Comparison of ENCODE assay signal across 27 mouse cellular contexts in the genomic region with DNA sequence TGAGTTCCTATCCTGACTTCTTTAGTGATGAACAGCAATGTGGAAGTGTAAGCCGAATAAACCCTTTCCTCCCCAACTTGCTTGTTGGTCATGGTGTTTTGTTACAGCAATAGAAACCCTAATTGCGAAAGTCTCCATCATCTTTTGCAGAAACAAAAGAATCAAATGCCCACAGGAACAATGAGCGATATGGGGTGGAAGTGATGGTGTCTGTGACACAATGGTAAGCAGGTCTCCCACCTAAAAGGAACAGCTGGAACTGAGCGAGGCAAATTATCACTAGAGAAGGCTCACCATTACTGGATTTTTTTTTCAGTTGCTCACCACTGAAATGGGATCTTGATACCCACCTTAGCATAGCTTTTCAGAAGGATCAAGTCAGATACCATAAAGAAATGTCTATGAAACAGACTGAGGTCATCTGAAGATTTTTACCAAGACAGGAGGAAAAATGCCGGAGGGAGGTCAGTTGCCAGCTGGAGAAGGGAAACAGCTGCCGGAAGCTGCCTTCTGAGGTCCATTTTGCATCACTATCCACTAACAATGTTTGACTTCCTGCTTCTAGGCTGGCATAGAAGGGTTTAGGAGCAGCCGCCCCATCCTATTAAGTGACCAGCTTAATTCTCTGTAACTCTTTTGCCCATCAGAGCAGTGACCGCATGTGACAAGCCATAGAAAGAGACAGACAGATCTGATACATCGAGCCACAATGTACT. TPM values are rescaled to one million over a fixed set of nuclear protein-coding genes. Genes with fewer than 3 reads are reported as not detected.
DNase-seq lines count a peak whose midpoint lies in the region; ATAC-seq lines count a peak whose summit lies in the region.
"Had no signal": no experiment of that assay in that cellular context is flagged by ENCODE, and none has a peak within 500 bp of the region (broad histone marks: within the 10 kb centered on the region; RNA-seq: fewer than 3 reads in every experiment).

No protein-coding gene starts in this region.

- H3K27ac ChIP-seq in hindbrain, embryonic 12.5 days, result peak overlapping the region; percentile 12; the same call in 1 of the 2 replicates
- no peak overlapping the region for H3K27ac ChIP-seq in hindbrain, embryonic 11.5 days (ENCODE audit: low read depth, low read length)
- H3K27ac ChIP-seq in limb, embryonic 12.5 days, result peak overlapping the region; percentile 41; the same call in 1 of the 2 replicates
- no peak overlapping the region for H3K27ac ChIP-seq in limb, embryonic 10.5 days
- H3K27ac ChIP-seq: embryonic facial prominence, embryonic 13.5 days; gastrocnemius, adult 2 months; liver, embryonic 15.5 days had no signal

- H3K4me2 ChIP-seq in hindbrain, embryonic 12.5 days (replicated peaks), result no peak overlapping the region
- H3K4me2 ChIP-seq in hindbrain, embryonic 11.5 days (replicated peaks; ENCODE audit: low read depth, low read length), result no peak overlapping the region
- H3K4me2 ChIP-seq in limb, embryonic 12.5 days, result no peak overlapping the region
- H3K4me2 ChIP-seq: embryonic facial prominence, embryonic 13.5 days; liver, embryonic 15.5 days had no signal

- H3K9me3 ChIP-seq in hindbrain, embryonic 12.5 days (replicated peaks), result no peaks in the 10 kb centered on the region
- no peaks in the 10 kb centered on the region for H3K9me3 ChIP-seq in hindbrain, embryonic 11.5 days (ENCODE audit: control insufficient read depth, low read length)
- no peaks in the 10 kb centered on the region for H3K9me3 ChIP-seq in limb, embryonic 12.5 days
- no peaks in the 10 kb centered on the region for H3K9me3 ChIP-seq in limb, embryonic 10.5 days (replicated peaks)
- H3K9me3 ChIP-seq: embryonic facial prominence, embryonic 13.5 days; liver, embryonic 15.5 days had no signal

- H3K27me3 ChIP-seq in hindbrain, embryonic 12.5 days, result no peaks in the 10 kb centered on the region
- H3K27me3 ChIP-seq in hindbrain, embryonic 11.5 days (ENCODE audit: control insufficient read depth, insufficient read depth, low read length), result no peaks in the 10 kb centered on the region
- H3K27me3 ChIP-seq in limb, embryonic 12.5 days, result no peaks in the 10 kb centered on the region
- H3K27me3 ChIP-seq in limb, embryonic 10.5 days (ENCODE audit: low read depth, poor library complexity, severe bottlenecking), result no peaks in the 10 kb centered on the region
- H3K27me3 ChIP-seq: embryonic facial prominence, embryonic 13.5 days; liver, embryonic 15.5 days had no signal

- H3K36me3 ChIP-seq in hindbrain, embryonic 12.5 days, result no peaks in the 10 kb centered on the region
- no peaks in the 10 kb centered on the region for H3K36me3 ChIP-seq in hindbrain, embryonic 11.5 days (ENCODE audit: control insufficient read depth, insufficient read depth, low read length)
- H3K36me3 ChIP-seq in limb, embryonic 12.5 days, result no peaks in the 10 kb centered on the region
- H3K36me3 ChIP-seq in limb, embryonic 10.5 days, result no peaks in the 10 kb centered on the region
- H3K36me3 ChIP-seq: embryonic facial prominence, embryonic 13.5 days; G1E; liver, embryonic 15.5 days had no signal

- no peak overlapping the region for H3K9ac ChIP-seq in hindbrain, embryonic 12.5 days
- no peak overlapping the region for H3K9ac ChIP-seq in hindbrain, embryonic 11.5 days (ENCODE audit: low read depth, low read length)
- no peak overlapping the region for H3K9ac ChIP-seq in limb, embryonic 12.5 days (replicated peaks)
- H3K9ac ChIP-seq: embryonic facial prominence, embryonic 13.5 days; liver, embryonic 15.5 days had no signal

- WGBS in hindbrain, embryonic 12.5 days, result 82% methylated on average over 9 of the region's 9 CpGs
- 84% methylated on average over 9 of the region's 9 CpGs for WGBS in hindbrain, embryonic 11.5 days
- WGBS in limb, embryonic 12.5 days, result 89% methylated on average over 9 of the region's 9 CpGs
- 86% methylated on average over 9 of the region's 9 CpGs for WGBS in limb, embryonic 10.5 days

- no peak for DNase-seq in hindbrain, embryonic 11.5 days (ENCODE audit: low spot score)
- no peak for DNase-seq in limb, embryonic 10.5 days (ENCODE audit: low spot score)
- DNase-seq in lung, postnatal 10 days, result peak; percentile 53
- DNase-seq in lung, adult 18-20 months, result no peak
- no peak for DNase-seq in embryo, embryonic 9.5 days (ENCODE audit: extremely low spot score)
- DNase-seq: adrenal gland, postnatal 14 days; B cell, adult 2 months; cerebellum, adult 11 months; cerebellum, adult 9-10 months; cerebellum, postnatal 36 days; gastrocnemius, adult 2 months; gastrocnemius, postnatal 36 days; kidney, postnatal 10 days; layer of hippocampus, postnatal 36 days; left cerebral cortex, postnatal 4 days; midbrain, embryonic 14.5 days; thymus, adult 2 months; thymus, postnatal 4 days had no signal

- no peak for ATAC-seq in hindbrain, embryonic 12.5 days (ENCODE audit: low FRiP score)
- ATAC-seq in hindbrain, embryonic 11.5 days (ENCODE audit: low FRiP score), result no peak
- ATAC-seq in limb, embryonic 12.5 days (ENCODE audit: insufficient number of reproducible peaks, insufficient read depth, low FRiP score, low TSS enrichment, low read depth), result no peak
- ATAC-seq: forebrain, embryonic 16.5 days; hindbrain, embryonic 16.5 days; intestine, embryonic 16.5 days had no signal

- H3K4me1 ChIP-seq in hindbrain, embryonic 12.5 days, result 0 out of 2 replicates have a peak, but pooled peaks cover 3% of the 10 kb centered on the region
- no peaks in the 10 kb centered on the region for H3K4me1 ChIP-seq in hindbrain, embryonic 11.5 days (replicated peaks; ENCODE audit: control insufficient read depth, insufficient read depth, low read length)
- peaks cover 12% of the 10 kb centered on the region for H3K4me1 ChIP-seq in limb, embryonic 12.5 days (replicated peaks)
- H3K4me1 ChIP-seq in limb, embryonic 10.5 days, result peaks cover 15% of the 10 kb centered on the region
- H3K4me1 ChIP-seq: liver, embryonic 15.5 days had no signal

- no peak overlapping the region for H3K4me3 ChIP-seq in hindbrain, embryonic 12.5 days
- H3K4me3 ChIP-seq in hindbrain, embryonic 11.5 days (ENCODE audit: low read depth, low read length), result no peak overlapping the region
- no peak overlapping the region for H3K4me3 ChIP-seq in limb, embryonic 12.5 days (replicated peaks)
- H3K4me3 ChIP-seq in limb, embryonic 10.5 days, result no peak overlapping the region
- H3K4me3 ChIP-seq: embryonic facial prominence, embryonic 13.5 days; erythroblast, embryonic 14.5 days; gastrocnemius, adult 2 months; liver, embryonic 15.5 days had no signal

RNA-seq across cellular contexts. Expression of a gene that starts 11.1 kb away (rescaled TPM):
- polyA plus RNA-seq in hindbrain, embryonic 12.5 days (2016; fragmentation: Nextera tagmentation; extraction: Ambion mirVana), result 2.7 and 5.6 TPM in 2 replicates
- 2.7 and 4.1 TPM in 2 replicates for polyA plus RNA-seq in hindbrain, embryonic 11.5 days (2014; fragmentation: Nextera tagmentation; extraction: Ambion mirVana)
- polyA plus RNA-seq in limb, embryonic 12.5 days (2016; fragmentation: Nextera tagmentation; extraction: Ambion mirVana), result 2.9 and 3.4 TPM in 2 replicates
- 2.9 and 4.7 TPM in 2 replicates for polyA plus RNA-seq in limb, embryonic 10.5 days (2016; fragmentation: Nextera tagmentation; extraction: Ambion mirVana)

RNA-seq across cellular contexts. Expression of a gene that starts 14.8 kb away (rescaled TPM):
- polyA plus RNA-seq in hindbrain, embryonic 12.5 days (2016; fragmentation: Nextera tagmentation; extraction: Ambion mirVana), result 17.3 and 18.4 TPM in 2 replicates
- 9.4 and 9.6 TPM in 2 replicates for polyA plus RNA-seq in hindbrain, embryonic 11.5 days (2014; fragmentation: Nextera tagmentation; extraction: Ambion mirVana)
- 15.6 TPM in 2 replicates for polyA plus RNA-seq in limb, embryonic 12.5 days (2016; fragmentation: Nextera tagmentation; extraction: Ambion mirVana)
- 10.8 and 14.4 TPM in 2 replicates for polyA plus RNA-seq in limb, embryonic 10.5 days (2016; fragmentation: Nextera tagmentation; extraction: Ambion mirVana)
- polyA plus RNA-seq: G1E had no signal

Comparison
In these comparisons a context has a peak if more than half of its experiments do, and no peak if none do; other contexts are left out.
1. H3K27ac ChIP-seq: peak in hindbrain, embryonic 12.5 days (single experiment) and limb, embryonic 12.5 days (single experiment); none in hindbrain, embryonic 11.5 days (single experiment) and limb, embryonic 10.5 days (single experiment).